Mouse (Mus musculus) intestine, postnatal 0 days (tissue): ENCODE measurements around the gene Dync2li1. TPM values are rescaled to one million over a fixed set of nuclear protein-coding genes. Genes with fewer than 3 reads are reported as not detected.
A peak's percentile ranks its signal among the peaks of the same experiment; 100 is the strongest.

Experiments
- ATAC-seq: fragments of 200-750 bp; cut with Nextera tagmentation; 2 replicates; pipeline ENCODE4 v1.8.0; 2017; ENCODE audit warnings: mild to moderate bottlenecking, moderate TSS enrichment, moderate library complexity
- H3K27ac ChIP-seq: fragments of 300-500 bp; sonication (generic); 2 replicates; pipeline ENCODE4 v1.5.1; 2014; ENCODE audit warnings: mild to moderate bottlenecking, low read depth, low read length, moderate library complexity
- H3K27me3 ChIP-seq: fragments of 300-500 bp; sonication (generic); replicated peaks from 2 replicates; pipeline ENCODE4 v1.6.1; 2014; ENCODE audit warnings: low read length, mixed read lengths; ENCODE audit not compliant: control insufficient read depth, insufficient read depth
- H3K36me3 ChIP-seq: fragments of 300-500 bp; sonication (generic); 2 replicates; pipeline ENCODE4 v1.6.1; 2014; ENCODE audit warnings: mild to moderate bottlenecking, moderate library complexity; ENCODE audit not compliant: control insufficient read depth, insufficient read depth
- H3K4me1 ChIP-seq: fragments of 300-500 bp; sonication (generic); replicated peaks from 2 replicates; pipeline ENCODE4 v1.6.1; 2014; ENCODE audit warnings: antibody characterized with exemption, low read length, mixed read lengths; ENCODE audit not compliant: control insufficient read depth, insufficient read depth
- H3K4me2 ChIP-seq: fragments of 300-500 bp; sonication (generic); replicated peaks from 2 replicates; pipeline ENCODE4 v1.6.1; 2014; ENCODE audit warnings: low read depth, mild to moderate bottlenecking, moderate library complexity
- H3K4me3 ChIP-seq: fragments of 300-500 bp; sonication (generic); 2 replicates; pipeline ENCODE4 v1.5.1; 2014; ENCODE audit warnings: low read depth, low read length
- H3K9ac ChIP-seq: fragments of 300-500 bp; sonication (generic); 2 replicates; pipeline ENCODE4 v1.6.1; 2014; ENCODE audit warnings: mild to moderate bottlenecking, low read depth, low read length
- H3K9me3 ChIP-seq: fragments of 300-500 bp; sonication (generic); 2 replicates; pipeline ENCODE4 v1.6.1; 2016; ENCODE audit warnings: mixed run types; ENCODE audit not compliant: control insufficient read depth
- CTCF ChIP-seq: sonication (generic); IDR thresholded peaks from 2 replicates; pipeline ENCODE4 v1.5.1; 2016; ENCODE audit warnings: low read depth, mild to moderate bottlenecking, control low read depth, antibody characterized with exemption, moderate library complexity
- WGBS: fragments of 180-500 bp; shearing (Covaris S2); extraction: QIAGEN DNeasy Blood & Tissue Kit; methylation state at CpG from one replicate; pipeline ENCODE4 v1.1.7; 2014; 5-methylcytosine and 5-hydroxymethylcytosine counted together
- polyA plus RNA-seq: library from polyadenylated mRNA; unstranded; fragments of >200 nt; fragmentation: Nextera tagmentation; extraction: Ambion mirVana; gene quantifications from 2 replicates; pipeline ENCODE4 v1.2.1, GENCODE M21; 2015

The Dync2li1 gene
- 10.1 and 11.4 TPM in 2 replicates for polyA plus RNA-seq

DNA sequence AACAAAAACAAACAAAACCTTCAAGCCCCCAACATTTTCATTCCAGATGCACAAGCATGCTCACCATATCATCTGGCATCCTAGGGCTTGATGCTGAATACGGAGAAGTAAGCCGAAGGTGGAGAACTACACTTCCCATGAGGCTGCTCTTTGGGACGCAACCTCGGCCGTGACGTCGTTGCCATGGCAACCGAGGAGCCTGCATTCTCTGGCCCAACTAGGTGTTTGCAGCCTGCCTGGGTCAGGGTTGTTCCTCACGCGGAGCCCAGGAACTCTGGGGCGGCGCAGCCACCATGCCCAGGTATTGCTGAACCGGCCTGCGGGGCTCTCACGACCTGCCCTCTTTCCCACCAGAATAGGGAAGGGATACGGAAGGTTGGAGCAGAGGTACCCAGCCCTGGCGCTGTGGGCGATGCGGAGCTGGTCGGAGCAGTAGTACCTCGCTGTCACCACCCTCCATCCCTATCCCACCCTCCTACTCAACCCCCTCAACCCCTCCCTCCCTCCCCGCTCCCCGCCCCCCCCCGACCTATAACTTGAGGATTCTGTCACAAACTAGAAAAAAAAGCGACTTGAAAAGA is at the start of gene Dync2li1:
Gene Dync2li1, plus strand, starts transcription at position 221 of the 581 bp plus-strand sequence.
- H3K9me3 ChIP-seq, result no peaks in the 10 kb centered on the region
- no peak for TF ChIP-seq CTCF
- no peak within 1 kb of the TSS for H3K27ac ChIP-seq
- H3K4me1 ChIP-seq, result 0 out of 2 replicates have a peak, but pooled peaks cover 3% of the 10 kb centered on the region
- under 1% methylated on average over 25 of the region's 25 CpGs for WGBS
- H3K36me3 ChIP-seq, result no peaks in the 10 kb centered on the region
- no peaks in the 10 kb centered on the region for H3K27me3 ChIP-seq
- H3K9ac ChIP-seq, result 0 out of 2 replicates have a peak within 1 kb of the TSS, but pooled peaks have one; percentile 40
- H3K4me2 ChIP-seq, result peak within 1 kb of the TSS; percentile 91
- peak within 1 kb of the TSS; percentile 46 for H3K4me3 ChIP-seq
- peak; percentile 89 for ATAC-seq

DNA sequence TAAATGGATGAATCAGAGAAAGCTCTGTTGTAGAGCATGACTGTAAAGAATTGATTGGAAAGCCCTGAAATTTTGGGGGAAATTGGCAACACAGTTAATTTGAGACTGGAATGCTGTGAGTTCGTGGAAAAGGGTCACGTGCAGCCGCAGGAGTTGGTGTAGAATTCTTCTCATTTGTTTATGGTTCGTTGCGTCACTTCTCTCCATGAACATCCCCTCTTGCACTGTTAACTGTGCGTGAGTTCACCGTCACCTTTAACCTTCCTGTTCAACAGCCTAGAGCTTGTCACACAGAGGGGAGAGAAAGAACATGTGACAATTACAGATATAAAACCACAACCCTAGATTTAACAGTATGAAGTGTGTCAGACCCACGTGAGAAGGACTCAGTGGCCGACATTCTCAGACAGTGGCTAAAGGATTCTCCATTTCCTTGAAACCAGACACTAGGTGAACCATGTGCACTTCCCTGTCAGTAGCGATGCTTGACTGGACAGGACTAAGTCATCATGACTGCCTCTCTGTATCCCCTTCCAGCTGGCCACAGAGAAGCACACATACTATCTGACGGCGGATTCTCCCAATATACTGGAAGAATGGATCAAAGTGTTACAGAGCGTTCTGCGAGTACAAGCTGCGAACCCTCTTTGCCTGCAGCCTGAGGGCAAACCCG is 49.5 kb upstream of the Dync2li1 start:
- Histone ChIP-seq H3K4me1 (no peaks in the 10 kb centered on the region), H3K27me3 (no peaks in the 10 kb centered on the region), H3K4me2 (no peak overlapping the region), H3K27ac (no peak overlapping the region), H3K4me3 (no peak overlapping the region), H3K9me3 (no peaks in the 10 kb centered on the region), H3K36me3 (peaks cover 15% of the 10 kb centered on the region; the same call in 1 of the 2 replicates), H3K9ac (no peak overlapping the region)
- ATAC-seq, result no peak
- TF ChIP-seq CTCF, result no peak
- 87% methylated on average over 16 of the region's 16 CpGs for WGBS

DNA sequence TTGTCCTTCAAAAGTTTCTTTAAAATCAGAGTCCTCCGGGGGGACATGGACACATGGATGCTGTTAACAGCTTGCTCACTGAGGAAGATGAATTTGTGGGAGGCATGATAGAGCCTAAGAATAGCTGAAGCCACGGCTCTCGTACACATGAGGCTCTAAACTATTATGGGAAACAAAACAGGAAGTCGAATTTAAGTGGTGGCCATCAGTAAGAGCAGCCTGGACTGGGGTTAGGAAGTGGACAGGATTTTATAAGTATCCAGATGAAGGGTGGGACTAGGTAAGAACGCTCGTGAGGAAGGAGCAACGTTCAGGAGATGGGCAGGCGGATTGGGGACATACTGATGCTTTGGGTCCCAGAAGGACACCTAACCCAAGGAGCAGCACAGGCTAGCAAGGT is 47.0 kb upstream of the Dync2li1 start:
- Histone ChIP-seq H3K9ac (no peak overlapping the region), H3K4me1 (no peaks in the 10 kb centered on the region), H3K36me3 (peaks cover 15% of the 10 kb centered on the region; the same call in 1 of the 2 replicates), H3K4me2 (no peak overlapping the region), H3K27me3 (no peaks in the 10 kb centered on the region), H3K27ac (no peak overlapping the region), H3K4me3 (no peak overlapping the region), H3K9me3 (no peaks in the 10 kb centered on the region)
- WGBS, result 65% methylated on average over 8 of the region's 8 CpGs
- TF ChIP-seq CTCF, result no peak
- no peak for ATAC-seq

DNA sequence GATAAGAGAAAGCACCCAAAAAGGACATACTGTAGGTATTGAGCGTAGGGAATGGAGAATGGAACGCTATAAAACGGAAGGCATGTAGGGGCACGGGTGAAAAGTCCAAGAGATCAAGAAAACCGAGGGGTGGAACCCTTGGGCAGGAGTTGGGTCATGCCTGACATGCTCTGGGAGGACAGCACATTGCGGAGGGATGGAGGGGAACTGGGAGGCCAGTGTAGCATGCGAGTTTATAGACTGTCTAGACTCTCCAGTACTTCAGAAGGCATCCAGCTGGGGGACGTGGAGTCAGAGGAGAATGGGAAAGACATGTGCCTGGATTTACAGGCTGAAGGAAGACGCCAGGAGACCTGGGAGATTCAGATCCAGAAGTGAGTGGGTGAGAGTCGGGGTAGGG is 46.5 kb upstream of the Dync2li1 start:
- 82% methylated on average over 10 of the region's 10 CpGs for WGBS
- Histone ChIP-seq H3K4me3 (no peak overlapping the region), H3K4me1 (no peaks in the 10 kb centered on the region), H3K9me3 (no peaks in the 10 kb centered on the region), H3K4me2 (no peak overlapping the region), H3K27me3 (no peaks in the 10 kb centered on the region), H3K36me3 (peaks cover 15% of the 10 kb centered on the region; the same call in 1 of the 2 replicates), H3K27ac (no peak overlapping the region), H3K9ac (no peak overlapping the region)
- no peak for TF ChIP-seq CTCF
- ATAC-seq, result no peak

DNA sequence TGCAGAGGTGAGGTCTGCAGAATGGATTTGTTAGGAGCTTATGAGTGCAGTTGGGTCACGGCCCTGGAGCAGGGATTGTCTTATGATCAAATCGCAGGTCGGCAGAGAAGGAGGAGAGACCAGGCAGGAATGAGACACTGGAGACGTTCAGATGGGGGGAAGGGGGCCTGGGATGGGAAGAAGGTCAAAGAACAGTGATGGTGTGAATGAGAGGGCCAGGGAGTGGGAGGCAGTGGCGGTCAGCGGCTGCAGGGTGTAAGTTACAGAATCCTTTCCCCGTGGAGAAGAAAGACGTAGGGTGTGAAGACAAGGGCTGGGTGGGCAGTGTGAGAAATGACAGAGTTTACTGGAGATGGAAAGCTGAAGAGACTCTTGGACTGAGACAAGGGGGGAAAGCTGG is 45.5 kb upstream of the Dync2li1 start:
- H3K36me3 ChIP-seq, result peaks cover 15% of the 10 kb centered on the region; the same call in 1 of the 2 replicates
- ATAC-seq, result no peak
- no peak overlapping the region for H3K4me3 ChIP-seq
- H3K27ac ChIP-seq, result no peak overlapping the region
- H3K9ac ChIP-seq, result no peak overlapping the region
- TF ChIP-seq CTCF, result no peak
- H3K27me3 ChIP-seq, result no peaks in the 10 kb centered on the region
- WGBS, result 64% methylated on average over 8 of the region's 8 CpGs
- H3K4me2 ChIP-seq, result no peak overlapping the region
- H3K9me3 ChIP-seq, result no peaks in the 10 kb centered on the region
- no peaks in the 10 kb centered on the region for H3K4me1 ChIP-seq

DNA sequence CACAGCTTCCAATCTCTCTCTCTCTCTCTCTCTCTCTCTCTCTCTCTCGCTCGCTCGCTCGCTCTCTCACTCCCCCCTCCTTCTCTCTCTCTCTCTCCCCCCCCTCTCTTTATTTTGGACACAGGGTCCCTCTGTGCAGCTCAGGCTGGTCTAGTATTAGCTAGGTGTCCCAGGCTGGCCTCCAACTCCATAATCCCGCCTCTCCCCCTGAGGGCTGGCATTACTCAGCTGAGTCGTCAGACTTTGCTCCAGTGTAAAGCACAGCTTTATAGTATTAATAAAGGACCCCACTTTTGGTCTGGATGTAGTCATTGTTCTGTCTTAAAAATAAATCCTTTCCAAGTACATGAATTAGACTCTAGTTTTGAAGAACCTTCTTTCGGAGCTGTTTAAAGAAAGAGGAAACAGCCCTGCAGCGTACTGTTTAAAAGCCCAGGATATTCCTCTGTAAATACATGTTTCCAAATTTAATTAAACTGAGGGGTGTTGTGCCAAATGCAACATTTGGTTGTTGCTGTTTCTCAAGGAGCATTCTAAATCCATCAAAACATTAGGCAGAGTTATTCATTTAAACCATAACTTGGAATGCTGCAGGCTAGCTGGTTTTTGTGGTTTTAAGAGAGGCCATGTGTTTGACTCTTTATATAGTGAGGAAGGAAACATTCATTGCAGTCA is 44.4 kb upstream of the Dync2li1 start:
- no peaks in the 10 kb centered on the region for H3K27me3 ChIP-seq
- H3K4me1 ChIP-seq, result no peaks in the 10 kb centered on the region
- WGBS, result 67% methylated on average over 8 of the region's 8 CpGs
- no peak overlapping the region for H3K4me2 ChIP-seq
- H3K4me3 ChIP-seq, result no peak overlapping the region
- H3K27ac ChIP-seq, result no peak overlapping the region
- peaks cover 15% of the 10 kb centered on the region; the same call in 1 of the 2 replicates for H3K36me3 ChIP-seq
- no peak for ATAC-seq
- no peak overlapping the region for H3K9ac ChIP-seq
- TF ChIP-seq CTCF, result no peak
- H3K9me3 ChIP-seq, result no peaks in the 10 kb centered on the region
